Mouse (Mus musculus) myocyte (in vitro differentiated cells): Measurements from ENCODE around the gene Pdzd2. TPM values are rescaled to one million over a fixed set of nuclear protein-coding genes. Genes with fewer than 3 reads are reported as not detected.

ENCODE experiments used
- H3K27me3 ChIP-seq: one replicate; pipeline ENCODE4 v1.6.1; 2011; ENCODE audit not compliant: control insufficient read depth, insufficient read depth, insufficient read length
- H3K36me3 ChIP-seq: one replicate; pipeline ENCODE4 v1.6.1; 2011; ENCODE audit not compliant: control insufficient read depth, insufficient read depth
- H3K4me2 ChIP-seq: one replicate; pipeline ENCODE4 v1.6.1; 2011; ENCODE audit warnings: low read depth, control low read depth
- H3K4me3 ChIP-seq: one replicate; pipeline ENCODE4 v1.5.1; 2011; ENCODE audit warnings: mild to moderate bottlenecking, control low read depth, moderate library complexity
- H3K79me2 ChIP-seq: one replicate; pipeline ENCODE4 v1.6.1; 2011; ENCODE audit not compliant: control insufficient read depth, insufficient read depth
- H3ac ChIP-seq: one replicate; pipeline ENCODE4 v1.6.1; 2011; ENCODE audit not compliant: control insufficient read depth, insufficient read length
- CEBPB ChIP-seq: IDR thresholded peaks from 2 replicates; pipeline ENCODE4 v1.6.1; 2011; ENCODE audit warnings: mild to moderate bottlenecking, moderate library complexity; ENCODE audit not compliant: poor library complexity, insufficient read depth, severe bottlenecking
- E2F4 ChIP-seq: IDR thresholded peaks from one replicate; pipeline ENCODE4 v1.6.1; 2011; ENCODE audit warnings: mild to moderate bottlenecking, control low read depth, moderate library complexity; ENCODE audit not compliant: insufficient read depth
- MAX ChIP-seq: IDR thresholded peaks from one replicate; pipeline ENCODE4 v1.6.1; 2011; ENCODE audit warnings: low read depth, mild to moderate bottlenecking, control low read depth
- MYOD1 ChIP-seq, 3 experiments: IDR thresholded peaks; one replicate each; pipeline ENCODE4 v1.6.1; 2011; ENCODE audit warnings: control low read depth in 2 of 3, low read depth in 2 of 3, mild to moderate bottlenecking in 2 of 3, moderate library complexity in 1 of 3; ENCODE audit not compliant: insufficient read length in 2 of 3, control insufficient read depth in 1 of 3
- MYOG ChIP-seq, 3 experiments: IDR thresholded peaks; one replicate each; pipeline ENCODE4 v1.6.1; 2011; ENCODE audit warnings: control low read depth in 2 of 3, low read depth in 2 of 3, mild to moderate bottlenecking in 2 of 3; ENCODE audit not compliant: insufficient read length in 2 of 3, control insufficient read depth in 1 of 3, insufficient read depth in 1 of 3
- POLR2A ChIP-seq: IDR thresholded peaks from one replicate; pipeline ENCODE4 v1.6.1; 2011; ENCODE audit warnings: low read depth, mild to moderate bottlenecking, control low read depth, moderate library complexity; ENCODE audit not compliant: insufficient read length
- POLR2AphosphoS2 ChIP-seq: IDR thresholded peaks from one replicate; pipeline ENCODE4 v1.6.1; 2011; ENCODE audit warnings: low read depth, control low read depth; ENCODE audit not compliant: insufficient read length
- REST ChIP-seq: IDR thresholded peaks from one replicate; pipeline ENCODE4 v1.6.1; 2011; ENCODE audit warnings: mild to moderate bottlenecking, control low read depth, moderate library complexity; ENCODE audit not compliant: insufficient read depth, insufficient read length
- SRF ChIP-seq: IDR thresholded peaks from one replicate; pipeline ENCODE4 v1.6.1; 2011; ENCODE audit warnings: low read depth; ENCODE audit not compliant: control insufficient read depth, insufficient read length
- TCF12 ChIP-seq: IDR thresholded peaks from one replicate; pipeline ENCODE4 v1.6.1; 2011; ENCODE audit warnings: mild to moderate bottlenecking, control low read depth; ENCODE audit not compliant: poor library complexity, insufficient read depth, severe bottlenecking
- TCF3 ChIP-seq: IDR thresholded peaks from one replicate; pipeline ENCODE4 v1.6.1; 2011; ENCODE audit warnings: low read depth, control low read depth; ENCODE audit not compliant: insufficient read length
- USF1 ChIP-seq: IDR thresholded peaks from one replicate; pipeline ENCODE4 v1.6.1; 2011; ENCODE audit warnings: low read depth, mild to moderate bottlenecking, control low read depth, moderate library complexity
- polyA plus RNA-seq: library from polyadenylated mRNA; unstranded; fragments of >200 nt; fragmentation: generic; extraction: Trizol; gene quantifications from one replicate; pipeline ENCODE4 v1.2.1, GENCODE M21; 2012; ENCODE audit warnings: missing spikeins

The Pdzd2 gene
- polyA plus RNA-seq, 1 experiment, result 0.01 TPM

GRCm38 (mm10) chr15:12774149-12774753 is 34.5 kb upstream of the Pdzd2 start:
- Histone ChIP-seq H3K4me3 (no peak overlapping the region), H3K4me2 (no peak overlapping the region), H3K36me3 (no peaks in the 10 kb centered on the region), H3K79me2 (no peaks in the 10 kb centered on the region), H3ac (no peak overlapping the region), H3K27me3 (no peaks in the 10 kb centered on the region)
- no peak for TF ChIP-seq POLR2AphosphoS2
- no peak for TF ChIP-seq TCF12
- TF ChIP-seq CEBPB, result no peak
- no peak for TF ChIP-seq POLR2A
- no peak for TF ChIP-seq TCF3
- TF ChIP-seq E2F4, result no peak
- TF ChIP-seq USF1, result no peak

DNA sequence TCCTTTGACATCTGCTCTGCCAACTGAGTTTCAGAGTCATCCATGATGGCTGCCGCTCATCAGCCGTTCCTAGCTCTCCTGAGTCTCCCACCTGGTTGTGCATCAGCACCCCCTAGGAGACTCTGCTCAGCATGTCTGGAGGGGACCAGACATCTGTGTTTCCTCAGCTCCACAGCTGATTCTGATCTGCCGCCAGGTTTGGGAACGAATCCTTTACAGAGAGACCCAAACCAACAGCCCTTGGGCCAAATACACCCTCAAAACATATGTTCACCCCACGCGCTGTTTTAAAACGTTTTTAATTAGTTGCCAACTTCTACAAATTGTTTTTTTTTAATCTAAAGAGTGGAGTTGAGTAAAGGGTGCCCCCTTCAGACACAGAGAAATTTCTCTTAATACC is 31.2 kb upstream of the Pdzd2 start:
- no peak overlapping the region for H3ac ChIP-seq
- H3K4me2 ChIP-seq, result no peak overlapping the region
- TF ChIP-seq CEBPB, result no peak

GRCm38 (mm10) chr15:12766848-12767247 is 27.1 kb upstream of the Pdzd2 start:
- Histone ChIP-seq H3K4me3 (no peak overlapping the region), H3K4me2 (no peak overlapping the region), H3K36me3 (no peaks in the 10 kb centered on the region), H3K79me2 (no peaks in the 10 kb centered on the region), H3ac (no peak overlapping the region), H3K27me3 (peaks cover 22% of the 10 kb centered on the region)
- no peak for TF ChIP-seq REST
- no peak for TF ChIP-seq SRF
- TF ChIP-seq TCF12, result no peak
- TF ChIP-seq TCF3, result no peak
- no peak for TF ChIP-seq E2F4
- no peak for TF ChIP-seq MYOG (IDR thresholded peaks at IDR 0.05; ENCODE audit: control insufficient read depth in 1 of 3, insufficient read depth in 1 of 3, insufficient read length in 2 of 3, low read depth in 2 of 3)
- no peak for TF ChIP-seq POLR2AphosphoS2
- no peak for TF ChIP-seq MAX
- no peak for TF ChIP-seq MYOD1 (IDR thresholded peaks at IDR 0.05; ENCODE audit: control insufficient read depth in 1 of 3, insufficient read length in 2 of 3, low read depth in 2 of 3)
- TF ChIP-seq CEBPB, result no peak
- TF ChIP-seq USF1, result no peak
- no peak for TF ChIP-seq POLR2A

More for the DNA sequence above, 31.2 kb upstream of the Pdzd2 start:
- Histone ChIP-seq H3K36me3 (no peaks in the 10 kb centered on the region), H3K79me2 (no peaks in the 10 kb centered on the region), H3K4me3 (no peak overlapping the region), H3K27me3 (no peaks in the 10 kb centered on the region)

- Histone ChIP-seq H3K4me2 (no peak overlapping the region), H3K27me3 (peaks cover 22% of the 10 kb centered on the region), H3K4me3 (no peak overlapping the region), H3K36me3 (no peaks in the 10 kb centered on the region), H3ac (no peak overlapping the region), H3K79me2 (no peaks in the 10 kb centered on the region)
- TF ChIP-seq MYOD1 (IDR thresholded peaks at IDR 0.05; ENCODE audit: control insufficient read depth in 1 of 3, insufficient read length in 2 of 3, low read depth in 2 of 3) (no peak), TCF12 (no peak), MYOG (IDR thresholded peaks at IDR 0.05; ENCODE audit: control insufficient read depth in 1 of 3, insufficient read depth in 1 of 3, insufficient read length in 2 of 3, low read depth in 2 of 3) (no peak), E2F4 (no peak), SRF (no peak), TCF3 (no peak), USF1 (no peak), POLR2A (no peak), MAX (no peak), CEBPB (no peak), POLR2AphosphoS2 (no peak), REST (no peak)
Measured at GRCm38 (mm10) chr15:12763147-12763546, 23.4 kb upstream of the Pdzd2 start.

DNA sequence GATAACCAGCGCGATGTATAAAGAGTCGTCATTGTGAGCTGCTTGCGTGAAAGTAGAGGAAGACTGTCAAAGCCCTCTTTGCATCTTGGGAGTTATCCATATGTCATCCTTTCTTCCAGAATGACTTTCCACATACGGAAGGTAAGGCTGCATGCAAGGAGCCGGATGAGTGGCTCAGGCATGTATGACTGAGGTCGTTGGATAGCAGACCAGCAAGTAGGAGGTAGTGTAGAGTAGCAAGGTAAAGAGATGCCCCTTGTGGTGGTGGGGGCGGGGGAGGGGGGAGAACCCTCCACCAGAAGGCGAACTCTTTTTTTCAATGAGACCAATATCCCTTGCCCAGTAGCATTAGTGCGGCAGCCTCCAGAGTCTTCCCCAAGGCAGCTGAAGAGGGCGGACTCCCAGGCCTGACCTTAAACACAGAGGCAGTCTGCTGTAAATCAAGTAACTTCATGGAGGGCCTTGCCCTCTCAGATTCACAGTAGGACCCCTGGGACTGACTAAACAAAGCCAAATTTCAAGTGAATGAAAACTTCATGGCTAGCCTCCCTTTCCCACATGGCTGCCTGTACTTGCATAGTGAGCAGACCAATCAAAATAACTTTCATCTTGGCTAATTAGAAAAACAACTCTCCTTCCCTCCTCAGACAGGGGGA is 22.7 kb upstream of the Pdzd2 start:
- Histone ChIP-seq H3ac (no peak overlapping the region), H3K4me3 (no peak overlapping the region), H3K36me3 (no peaks in the 10 kb centered on the region), H3K79me2 (no peaks in the 10 kb centered on the region), H3K27me3 (peaks cover 22% of the 10 kb centered on the region), H3K4me2 (no peak overlapping the region)
- TF ChIP-seq TCF12, result no peak
- no peak for TF ChIP-seq CEBPB
- TF ChIP-seq E2F4, result no peak
- no peak for TF ChIP-seq POLR2AphosphoS2
- no peak for TF ChIP-seq MYOD1 (IDR thresholded peaks at IDR 0.05; ENCODE audit: control insufficient read depth in 1 of 3, insufficient read length in 2 of 3, low read depth in 2 of 3)
- TF ChIP-seq POLR2A, result no peak
- no peak for TF ChIP-seq TCF3
- no peak for TF ChIP-seq MAX
- no peak for TF ChIP-seq MYOG (IDR thresholded peaks at IDR 0.05; ENCODE audit: control insufficient read depth in 1 of 3, insufficient read depth in 1 of 3, insufficient read length in 2 of 3, low read depth in 2 of 3)
- no peak for TF ChIP-seq USF1
